Mouse (Mus musculus): ENCODE results near the gene Cfap54.

DNA sequence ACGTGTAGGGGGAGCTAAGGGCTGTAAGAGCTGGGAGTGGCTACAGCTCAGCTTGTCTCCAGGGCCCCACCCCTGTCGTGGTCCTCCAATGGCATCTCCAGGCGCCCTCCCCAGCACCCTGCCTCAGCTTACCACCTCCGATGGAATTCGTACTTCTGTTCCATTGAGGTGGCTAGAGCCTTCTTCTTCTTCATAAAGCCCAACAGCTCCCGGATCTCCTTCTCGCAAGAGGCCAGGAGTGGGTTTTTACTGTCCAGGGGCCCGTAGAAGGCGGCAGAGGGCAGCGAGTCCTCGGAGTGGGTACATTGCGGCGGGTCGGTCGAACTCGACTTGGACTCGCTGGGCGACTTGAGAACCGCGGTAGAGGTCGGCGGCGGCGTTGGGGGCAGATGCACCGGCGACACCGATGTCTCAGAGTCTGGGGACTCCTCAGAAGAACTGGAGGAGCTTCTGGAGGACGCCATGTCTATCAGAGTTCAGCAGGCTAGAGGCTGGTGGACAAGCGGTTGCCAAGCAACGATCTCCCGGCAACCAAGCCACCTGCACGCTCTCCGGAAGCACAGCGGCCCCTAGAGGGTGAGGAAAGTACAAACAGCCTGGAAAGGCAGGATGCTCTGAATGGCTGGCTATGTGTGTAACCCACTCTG lies at the start of gene Cfap54:
- TF ChIP-seq CTCF (IDR thresholded peaks at IDR 0.05; ENCODE audit: low read depth) (peak; percentile 98), EP300 (IDR thresholded peaks at IDR 0.05; ENCODE audit: low read depth) (no peak)

All from liver, postnatal 0 days (tissue).